Mouse (Mus musculus): ENCODE results near the gene Tigd4.
A peak's percentile ranks its signal among the peaks of the same experiment; 100 is the strongest.

Gene Tigd4

DNA sequence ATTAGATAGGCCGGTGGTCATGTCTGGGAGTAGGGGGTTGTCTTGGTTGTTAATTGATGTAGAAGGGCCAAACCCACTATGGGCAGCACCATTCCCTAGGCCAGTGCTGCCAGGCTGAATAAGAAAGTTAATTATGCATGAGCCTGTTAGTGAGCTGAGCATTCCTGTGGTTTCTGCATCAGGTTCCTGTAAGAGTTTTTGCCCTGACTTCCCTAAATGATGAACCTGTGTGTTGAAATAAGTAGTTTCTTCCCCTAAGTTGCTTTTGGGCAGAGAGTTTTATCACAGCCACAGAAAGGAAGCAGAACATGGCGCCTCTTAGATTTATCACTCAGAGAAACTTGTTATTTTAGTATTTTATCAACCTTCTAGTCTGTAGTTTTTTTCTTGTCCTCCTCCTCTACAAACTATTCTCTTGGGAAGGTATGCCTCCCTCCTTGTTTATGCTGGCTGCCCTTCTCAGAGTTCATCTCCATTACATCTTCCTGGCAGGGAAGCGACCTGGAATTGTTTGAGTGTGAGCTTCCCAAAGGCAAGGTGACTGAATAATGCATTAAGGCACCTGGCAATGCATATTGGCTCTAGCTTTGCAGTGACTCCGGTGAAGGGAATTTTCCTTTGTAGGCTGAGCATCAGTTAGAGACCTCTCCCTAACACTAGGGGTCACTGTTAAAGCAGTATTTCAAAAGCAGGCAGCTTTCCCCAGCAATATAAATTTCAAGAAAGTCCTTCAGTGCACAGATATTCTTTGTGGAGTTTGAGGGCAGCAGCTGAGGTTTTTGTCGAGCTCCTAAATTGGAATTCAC is 21.9 kb downstream of the Tigd4 start:
- DNase-seq (ENCODE audit: extremely low spot score) = peak; percentile 33

DNA sequence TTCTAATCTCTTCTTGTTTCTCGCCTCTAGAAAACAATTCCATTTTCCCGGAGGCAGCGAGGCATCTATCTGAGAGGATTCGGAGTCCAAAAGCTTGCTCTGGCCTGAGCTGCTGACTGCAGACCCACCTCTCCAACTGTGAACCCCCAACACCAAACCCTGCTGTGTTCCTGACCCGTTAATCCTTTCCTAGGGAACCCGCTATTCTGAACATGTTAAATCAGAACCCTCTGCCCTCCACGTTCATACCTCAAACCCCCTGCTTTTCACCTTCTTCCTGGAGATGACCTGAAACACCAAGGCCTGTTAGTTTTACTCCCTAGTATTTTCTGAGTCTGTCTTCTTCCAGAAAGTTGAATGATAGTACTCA is 22.5 kb downstream of the Tigd4 start:
- no peak for DNase-seq (ENCODE audit: extremely low spot score)

- DNase-seq (ENCODE audit: extremely low spot score) = no peak
Measured at GRCm38 (mm10) chr3:84618627-84619026, 25.3 kb downstream of the Tigd4 start.

- no peak for DNase-seq (ENCODE audit: extremely low spot score)
Measured at GRCm38 (mm10) chr3:84619056-84619455, 25.7 kb downstream of the Tigd4 start.

DNA sequence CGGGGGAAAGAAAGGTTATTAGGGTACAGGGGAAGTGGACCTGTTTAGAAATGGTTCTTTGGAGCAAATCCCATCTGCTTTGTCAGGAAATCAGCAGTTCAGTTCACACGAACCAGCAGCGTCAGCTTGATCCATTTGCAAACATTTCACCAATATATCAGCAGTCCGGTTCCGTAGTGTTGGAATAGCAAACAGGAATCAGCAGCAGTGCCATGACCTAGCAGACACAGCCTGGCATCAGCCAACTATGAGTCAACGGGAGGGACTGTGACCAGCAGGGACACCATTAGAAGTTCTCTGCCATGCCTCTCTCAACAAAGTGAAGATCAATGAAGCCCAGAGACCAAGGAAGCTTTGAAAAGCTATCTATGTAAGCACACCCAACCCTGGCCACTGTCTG is 26.4 kb downstream of the Tigd4 start:
- DNase-seq (ENCODE audit: extremely low spot score) = no peak

- no peak for DNase-seq (ENCODE audit: extremely low spot score)
Measured at GRCm38 (mm10) chr3:84622026-84622425, 28.7 kb downstream of the Tigd4 start.

DNA sequence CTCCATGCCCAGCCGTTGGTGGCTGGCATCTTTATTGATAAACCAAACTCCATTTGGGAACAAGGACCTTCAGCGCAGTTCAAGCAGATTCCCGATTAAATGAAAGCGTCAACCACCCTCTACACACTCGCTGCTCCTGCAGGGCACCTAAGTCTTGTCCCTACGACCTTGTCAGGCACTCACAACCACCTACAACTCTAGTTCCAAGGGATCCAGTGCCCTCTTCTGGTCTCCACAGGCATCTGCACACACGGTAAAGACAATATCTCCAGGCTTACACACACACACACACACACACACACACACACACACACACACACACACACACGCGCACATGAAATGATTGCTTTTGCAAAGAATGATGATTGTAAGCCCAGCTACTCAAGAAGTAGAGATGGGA is 38.2 kb downstream of the Tigd4 start:
- no peak for DNase-seq (ENCODE audit: extremely low spot score)

DNA sequence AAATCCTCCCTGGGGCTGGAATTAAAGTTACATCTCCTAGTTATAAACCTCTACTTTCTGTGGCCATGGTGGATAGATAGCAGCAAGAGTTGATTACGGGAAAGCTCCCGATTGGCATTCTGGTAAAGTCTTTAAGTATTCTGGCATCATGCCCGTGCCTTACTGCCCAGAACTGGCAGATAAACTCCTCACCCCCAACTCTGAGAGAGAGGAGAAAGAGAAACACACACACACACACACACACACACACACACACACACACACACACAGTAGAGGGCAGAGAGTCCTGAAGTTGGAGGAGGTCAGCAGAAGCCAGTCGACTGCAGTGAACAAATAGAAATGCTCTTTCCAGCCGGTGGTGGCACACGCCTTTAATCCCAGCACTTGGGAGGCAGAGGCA is 43.7 kb downstream of the Tigd4 start:
- no peak for DNase-seq (ENCODE audit: extremely low spot score)

DNA sequence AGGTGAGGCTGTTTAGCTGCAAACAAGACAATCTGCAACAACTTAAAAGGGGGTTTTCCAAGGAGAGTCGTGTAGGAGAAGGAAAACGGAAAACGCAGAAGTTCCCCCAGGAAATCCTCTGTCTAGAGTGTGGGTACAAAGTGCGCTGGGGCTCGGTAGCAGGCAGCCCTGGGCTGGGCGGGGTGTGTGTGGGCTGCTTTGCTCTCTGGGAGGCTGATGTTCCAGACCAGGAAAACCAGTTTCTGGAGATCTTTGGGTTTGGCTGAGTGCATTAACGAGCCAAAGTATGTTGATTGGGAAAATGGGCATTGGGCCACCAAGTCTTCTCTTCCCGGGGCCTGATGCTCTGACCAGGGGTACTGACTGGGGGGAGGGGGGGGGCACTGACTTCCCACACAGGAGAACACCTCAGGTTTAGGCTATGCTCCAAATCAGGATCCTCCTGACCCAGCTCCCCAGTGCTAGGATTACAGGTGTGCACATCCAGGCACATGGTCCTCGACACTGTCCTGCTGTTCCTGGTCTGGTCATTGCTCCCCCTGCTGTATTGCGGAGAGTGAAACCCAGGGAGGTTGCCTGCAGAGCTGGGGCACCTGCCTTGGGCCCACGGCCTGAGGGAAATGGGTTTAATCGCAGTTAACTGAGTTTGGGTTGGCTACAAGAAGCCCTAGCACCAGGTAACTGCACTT is 44.7 kb downstream of the Tigd4 start:
- DNase-seq (ENCODE audit: extremely low spot score) = no peak

DNA sequence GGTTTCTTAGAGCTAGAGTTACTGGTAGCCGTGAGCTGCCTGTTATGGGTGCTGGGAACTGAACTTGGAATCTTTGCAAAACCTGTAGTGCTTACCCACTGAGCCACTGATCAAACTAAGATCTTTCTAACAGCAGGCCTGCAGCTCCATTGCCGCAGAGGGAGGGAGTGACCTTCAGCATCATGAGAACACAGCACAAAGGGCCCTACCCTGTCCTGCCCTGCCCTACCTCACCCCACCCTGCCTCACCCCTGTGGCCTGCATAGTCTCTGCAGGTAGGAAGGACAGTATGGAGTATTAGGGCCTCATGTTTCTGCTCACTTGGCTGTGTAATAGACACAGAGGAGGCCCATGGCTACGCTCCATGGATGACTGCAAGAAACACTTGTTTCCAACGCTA is 45.5 kb downstream of the Tigd4 start:
- no peak for DNase-seq (ENCODE audit: extremely low spot score)

DNA sequence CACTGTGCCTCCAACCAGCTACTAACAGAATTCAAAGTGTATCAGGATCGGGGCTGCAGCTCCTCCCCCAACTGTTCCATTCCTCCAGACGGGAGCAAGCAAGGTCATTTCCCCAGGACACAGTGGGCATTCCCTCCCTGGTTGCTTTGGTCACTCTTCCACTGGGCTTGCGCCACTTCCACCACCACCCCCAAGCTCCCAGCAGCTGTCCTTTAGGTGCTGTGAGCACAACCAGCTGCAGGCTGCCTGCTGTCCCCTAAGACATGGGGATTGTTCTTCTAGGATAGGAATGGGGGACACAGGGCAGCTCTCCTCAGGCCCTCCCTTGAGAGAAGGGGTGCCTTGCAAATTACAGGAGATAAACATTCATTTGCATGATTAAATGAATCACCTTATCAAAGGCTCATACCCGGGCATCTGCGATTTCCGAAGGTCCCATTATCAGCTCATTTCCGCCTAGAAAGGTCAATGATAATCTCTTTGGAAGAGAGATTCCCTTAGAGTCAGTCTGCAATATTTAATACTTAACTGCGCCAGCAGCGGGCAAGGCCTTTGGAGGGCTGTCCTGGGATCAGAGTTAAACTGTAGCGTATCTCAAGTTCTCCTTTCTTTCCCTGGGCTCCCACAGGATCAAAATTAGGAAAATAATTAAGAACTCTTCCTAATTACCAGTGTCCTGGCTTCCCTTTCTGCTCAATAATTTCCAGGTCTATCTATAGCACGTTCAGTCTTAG is 46.6 kb downstream of the Tigd4 start:
- DNase-seq (ENCODE audit: extremely low spot score) = no peak

GRCm38 (mm10) chr3:84640536-84640935 is 47.2 kb downstream of the Tigd4 start:
- DNase-seq (ENCODE audit: extremely low spot score) = no peak

DNA sequence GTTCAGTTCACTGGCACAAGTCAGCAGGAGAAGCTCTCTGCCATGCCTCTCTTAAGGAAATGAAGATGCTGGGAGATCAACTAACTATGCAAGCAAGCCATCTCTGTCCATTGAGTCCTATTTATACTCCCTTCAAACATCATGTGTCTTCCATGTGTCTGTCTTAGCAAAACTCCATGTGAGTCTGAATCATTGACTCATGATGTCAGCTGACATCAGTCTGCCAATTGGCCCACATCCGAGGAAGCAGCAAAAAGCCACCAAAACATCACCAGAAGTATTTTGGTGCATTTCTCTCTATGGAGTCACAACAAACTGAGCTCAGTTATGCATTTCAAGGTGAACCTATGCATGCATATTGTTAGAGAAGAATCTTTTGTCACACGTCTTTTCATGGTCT is 48.0 kb downstream of the Tigd4 start:
- no peak for DNase-seq (ENCODE audit: extremely low spot score)

DNA sequence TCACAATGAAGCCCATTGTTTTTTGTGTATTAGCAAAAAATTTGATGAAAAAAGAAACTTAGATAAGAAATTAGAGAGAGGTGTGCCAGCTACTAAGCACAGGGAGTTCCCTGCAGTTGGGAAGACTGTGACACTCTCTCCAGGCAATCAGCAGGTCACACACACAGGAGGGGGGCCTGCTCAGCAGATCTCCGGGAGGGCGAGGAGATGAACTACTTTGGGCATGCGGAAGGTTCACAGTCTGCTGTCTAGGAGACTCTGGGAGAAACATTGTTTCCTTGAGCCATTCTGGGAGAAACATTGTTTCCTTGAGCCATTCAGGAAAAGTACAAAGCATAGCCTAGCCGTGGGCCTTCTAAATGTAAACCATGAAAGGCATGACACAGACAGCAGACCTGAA is 49.6 kb downstream of the Tigd4 start:
- no peak for DNase-seq (ENCODE audit: extremely low spot score)

DNA sequence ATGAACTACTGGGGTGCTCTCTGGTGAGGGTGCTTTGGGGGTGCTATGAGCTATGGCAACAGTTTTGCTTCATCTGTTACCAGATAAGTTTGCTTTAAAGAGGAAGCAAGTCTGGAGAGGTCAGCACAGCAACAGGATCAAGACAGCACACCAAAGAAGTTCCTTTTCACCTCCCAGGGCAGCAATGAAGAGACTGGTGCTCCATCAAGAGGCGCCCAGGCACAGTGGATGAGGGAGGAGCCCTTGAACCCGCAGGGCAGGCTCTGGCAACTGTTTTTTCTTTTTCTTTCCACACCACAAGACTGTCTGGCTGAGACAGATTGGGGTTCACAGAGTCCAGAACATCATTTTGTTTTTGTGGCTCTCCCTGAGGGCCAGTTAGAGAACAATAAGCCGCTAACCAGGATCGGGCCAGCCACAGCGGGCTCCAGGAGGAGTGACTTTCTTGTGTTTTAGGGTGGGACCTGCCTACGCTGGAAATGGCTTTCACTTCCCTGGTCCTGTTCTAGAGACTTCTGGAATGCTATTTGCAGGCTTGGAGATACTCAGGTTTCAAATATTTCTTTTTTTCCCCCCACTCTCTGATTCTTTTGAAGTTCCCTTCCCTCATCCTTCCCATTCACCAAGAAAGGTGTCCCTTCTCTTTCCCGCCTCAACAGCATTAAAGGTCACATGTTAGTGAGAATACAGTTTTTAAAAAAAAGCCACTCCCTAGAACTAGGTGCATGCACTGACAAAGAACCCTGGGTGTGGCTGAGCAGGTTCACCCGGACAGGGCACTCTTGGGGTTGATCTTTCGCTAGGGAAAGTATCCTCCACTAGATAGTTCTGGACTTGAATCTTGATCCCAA is 52.0 kb downstream of the Tigd4 start:
- no peak for DNase-seq (ENCODE audit: extremely low spot score)

DNA sequence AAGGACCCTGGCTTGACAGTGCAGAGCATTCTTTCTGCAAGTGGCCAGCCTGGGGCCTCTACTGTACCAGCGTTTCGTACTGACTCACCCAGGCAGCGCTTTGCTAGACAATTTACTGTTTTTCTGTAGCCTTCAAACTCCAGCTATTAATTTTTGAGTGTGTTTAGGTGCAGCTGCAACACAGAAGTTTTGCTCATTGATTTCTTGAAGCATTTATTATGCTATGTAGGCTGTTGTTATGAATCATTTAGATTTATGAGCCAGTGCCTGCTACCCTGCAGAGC is 52.6 kb downstream of the Tigd4 start:
- no peak for DNase-seq (ENCODE audit: extremely low spot score)

DNA sequence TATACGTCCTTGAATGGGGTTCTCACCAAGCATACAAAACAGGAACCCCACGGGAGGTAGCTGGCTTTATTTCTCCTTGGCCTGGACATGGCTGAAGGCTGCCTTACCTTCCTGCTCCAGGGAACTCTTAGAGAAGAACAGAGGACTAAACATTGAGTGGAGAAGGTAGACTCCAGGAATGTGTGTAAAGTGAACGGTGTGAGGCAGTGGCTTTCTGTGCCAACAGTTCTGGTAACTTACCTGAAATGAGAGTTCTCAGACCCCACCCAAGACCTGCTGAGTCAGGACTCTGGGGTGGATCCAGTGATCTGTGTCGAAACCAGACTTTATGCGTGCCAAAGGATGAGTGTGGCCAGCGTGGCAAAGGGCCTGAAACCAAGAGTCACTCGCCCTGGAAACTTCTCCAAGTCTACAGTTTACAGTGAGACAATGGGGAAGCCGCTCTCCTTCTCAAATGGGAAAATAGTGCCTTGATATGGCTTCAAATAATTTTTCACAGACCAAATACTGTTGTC is 53.0 kb downstream of the Tigd4 start:
- no peak for DNase-seq (ENCODE audit: extremely low spot score)
